Mouse (Mus musculus) lung, embryonic 14.5 days (tissue): ENCODE results near the gene Lgr4. TPM values are rescaled to one million over a fixed set of nuclear protein-coding genes. Genes with fewer than 3 reads are reported as not detected.

Experiments
- ATAC-seq: fragments of 200-750 bp; cut with Nextera tagmentation; 2 replicates; pipeline ENCODE4 v1.8.0; 2017; ENCODE audit warnings: mild to moderate bottlenecking, moderate TSS enrichment, moderate library complexity; ENCODE audit not compliant: insufficient read depth
- DNase-seq: peaks from one replicate; pipeline ENCODE4 v3.0.0-alpha.2; 2015
- H3K27ac ChIP-seq: fragments of 300-500 bp; sonication (generic); 2 replicates; pipeline ENCODE4 v1.5.1; 2014; ENCODE audit warnings: low read depth, mild to moderate bottlenecking, moderate library complexity
- H3K27me3 ChIP-seq: fragments of 300-500 bp; sonication (generic); 2 replicates; pipeline ENCODE4 v1.6.1; 2014; ENCODE audit warnings: low read length, control low read depth; ENCODE audit not compliant: insufficient read depth
- H3K36me3 ChIP-seq: fragments of 300-500 bp; sonication (generic); 2 replicates; pipeline ENCODE4 v1.6.1; 2014; ENCODE audit warnings: control low read depth; ENCODE audit not compliant: insufficient read depth
- H3K4me1 ChIP-seq: fragments of 300-500 bp; sonication (generic); 2 replicates; pipeline ENCODE4 v1.6.1; 2014; ENCODE audit warnings: antibody characterized with exemption, control low read depth; ENCODE audit not compliant: insufficient read depth
- H3K4me2 ChIP-seq: fragments of 300-500 bp; sonication (generic); 2 replicates; pipeline ENCODE4 v1.6.1; 2014; ENCODE audit warnings: mild to moderate bottlenecking
- H3K4me3 ChIP-seq: fragments of 300-500 bp; sonication (generic); 2 replicates; pipeline ENCODE4 v1.5.1; 2014; ENCODE audit warnings: low read depth, low read length
- H3K9ac ChIP-seq: fragments of 300-500 bp; sonication (generic); 2 replicates; pipeline ENCODE4 v1.6.1; 2014
- H3K9me3 ChIP-seq: fragments of 300-500 bp; sonication (generic); 2 replicates; pipeline ENCODE4 v1.6.1; 2016; ENCODE audit warnings: low read depth, low read length, control low read depth
- CTCF ChIP-seq: IDR thresholded peaks from 2 replicates; pipeline ENCODE4 v1.5.1; 2016; ENCODE audit warnings: antibody characterized with exemption, low read depth
- WGBS: fragments of 180-500 bp; shearing (Covaris S2); extraction: QIAGEN DNeasy Blood & Tissue Kit; methylation state at CpG from one replicate; pipeline ENCODE4 v1.1.7; 2014; 5-methylcytosine and 5-hydroxymethylcytosine counted together
- polyA plus RNA-seq: library from polyadenylated mRNA; unstranded; fragments of >200 nt; fragmentation: Nextera tagmentation; extraction: Ambion mirVana; gene quantifications from 2 replicates; pipeline ENCODE4 v1.2.1, GENCODE M21; 2014

Lgr4 gene
- polyA plus RNA-seq, 1 experiment from 2014 or later = 3.4 TPM

GRCm38 (mm10) chr2:109935194-109935593 is 17.7 kb downstream of the Lgr4 start:
- H3K9ac ChIP-seq = no peak overlapping the region
- no peaks in the 10 kb centered on the region for H3K36me3 ChIP-seq
- H3K4me2 ChIP-seq = no peak overlapping the region
- H3K4me1 ChIP-seq = peaks cover 8% of the 10 kb centered on the region
- ATAC-seq (no peak), DNase-seq (no peak)
- no peaks in the 10 kb centered on the region for H3K9me3 ChIP-seq
- no peak overlapping the region for H3K4me3 ChIP-seq
- WGBS = 85% methylated on average over 3 of the region's 3 CpGs
- no peaks in the 10 kb centered on the region for H3K27me3 ChIP-seq
- H3K27ac ChIP-seq = no peak overlapping the region
- TF ChIP-seq CTCF = no peak

- TF ChIP-seq CTCF = no peak
- 71% methylated on average over 11 of the region's 11 CpGs for WGBS
- ATAC-seq (no peak), DNase-seq (no peak)
- Histone ChIP-seq H3K4me1 (peaks cover 8% of the 10 kb centered on the region), H3K36me3 (no peaks in the 10 kb centered on the region), H3K4me2 (no peak overlapping the region), H3K4me3 (no peak overlapping the region), H3K27ac (no peak overlapping the region), H3K27me3 (no peaks in the 10 kb centered on the region), H3K9ac (no peak overlapping the region), H3K9me3 (no peaks in the 10 kb centered on the region)
These were observed 18.4 kb downstream of the Lgr4 start for GRCm38 (mm10) chr2:109935754-109936409.

GRCm38 (mm10) chr2:109936410-109936755 is 18.9 kb downstream of the Lgr4 start:
- Histone ChIP-seq H3K27ac (no peak overlapping the region), H3K4me2 (no peak overlapping the region), H3K4me1 (peaks cover 8% of the 10 kb centered on the region), H3K9me3 (no peaks in the 10 kb centered on the region), H3K9ac (no peak overlapping the region), H3K4me3 (no peak overlapping the region), H3K27me3 (no peaks in the 10 kb centered on the region), H3K36me3 (no peaks in the 10 kb centered on the region)
- WGBS = 43% methylated on average over 2 of the region's 2 CpGs
- no peak for TF ChIP-seq CTCF
- no peak for ATAC-seq
- DNase-seq = no peak

GRCm38 (mm10) chr2:109941973-109942444 is 24.6 kb downstream of the Lgr4 start:
- no peak for TF ChIP-seq CTCF
- no peaks in the 10 kb centered on the region for H3K27me3 ChIP-seq
- H3K27ac ChIP-seq = no peak overlapping the region
- WGBS = 64% methylated on average over 5 of the region's 5 CpGs
- no peak for DNase-seq
- H3K4me1 ChIP-seq = no peaks in the 10 kb centered on the region
- H3K4me2 ChIP-seq = no peak overlapping the region
- H3K9me3 ChIP-seq = no peaks in the 10 kb centered on the region
- ATAC-seq = no peak
- H3K36me3 ChIP-seq = no peaks in the 10 kb centered on the region
- no peak overlapping the region for H3K9ac ChIP-seq
- H3K4me3 ChIP-seq = no peak overlapping the region

- H3K27ac ChIP-seq = no peak overlapping the region
These were observed 25.5 kb downstream of the Lgr4 start for GRCm38 (mm10) chr2:109942810-109943570.

GRCm38 (mm10) chr2:109944995-109945394 is 27.5 kb downstream of the Lgr4 start:
- no peak overlapping the region for H3K27ac ChIP-seq
- no peak for TF ChIP-seq CTCF
- no peak for DNase-seq

More at GRCm38 (mm10) chr2:109942810-109943570, 25.5 kb downstream of the Lgr4 start:
- Histone ChIP-seq H3K27me3 (no peaks in the 10 kb centered on the region), H3K9me3 (no peaks in the 10 kb centered on the region), H3K4me1 (no peaks in the 10 kb centered on the region), H3K4me2 (no peak overlapping the region), H3K4me3 (no peak overlapping the region), H3K36me3 (no peaks in the 10 kb centered on the region), H3K9ac (no peak overlapping the region)
- ATAC-seq (no peak), DNase-seq (no peak)
- TF ChIP-seq CTCF = no peak
- WGBS = 78% methylated on average over 8 of the region's 8 CpGs

GRCm38 (mm10) chr2:109945532-109945931 is 28.1 kb downstream of the Lgr4 start:
- Histone ChIP-seq H3K27ac (no peak overlapping the region), H3K9me3 (no peaks in the 10 kb centered on the region), H3K4me2 (no peak overlapping the region), H3K36me3 (no peaks in the 10 kb centered on the region), H3K27me3 (no peaks in the 10 kb centered on the region), H3K9ac (no peak overlapping the region), H3K4me3 (no peak overlapping the region), H3K4me1 (no peaks in the 10 kb centered on the region)
- no peak for TF ChIP-seq CTCF
- no peak for ATAC-seq
- WGBS = 83% methylated on average over 4 of the region's 4 CpGs
- DNase-seq = no peak

More at GRCm38 (mm10) chr2:109944995-109945394, 27.5 kb downstream of the Lgr4 start:
- Histone ChIP-seq H3K9ac (no peak overlapping the region), H3K4me1 (no peaks in the 10 kb centered on the region), H3K36me3 (no peaks in the 10 kb centered on the region), H3K4me3 (no peak overlapping the region), H3K27me3 (no peaks in the 10 kb centered on the region), H3K9me3 (no peaks in the 10 kb centered on the region), H3K4me2 (no peak overlapping the region)
- no peak for ATAC-seq
- 79% methylated on average over 9 of the region's 9 CpGs for WGBS
